Mouse (Mus musculus) limb, embryonic 12.5 days (tissue): Measurements from ENCODE around the gene Upb1. TPM values are rescaled to one million over a fixed set of nuclear protein-coding genes. Genes with fewer than 3 reads are reported as not detected.

ENCODE experiments used
- ATAC-seq: fragments of 200-750 bp; cut with Nextera tagmentation; 2 replicates; pipeline ENCODE4 v1.8.0; 2017; ENCODE audit warnings: low read depth, moderate TSS enrichment; ENCODE audit not compliant: insufficient number of reproducible peaks, insufficient read depth, low FRiP score, low TSS enrichment
- H3K27ac ChIP-seq: fragments of 300-500 bp; sonication (generic); 2 replicates; pipeline ENCODE4 v1.5.1; 2016; ENCODE audit warnings: mild to moderate bottlenecking, moderate library complexity
- H3K27me3 ChIP-seq: fragments of 300-500 bp; sonication (generic); 2 replicates; pipeline ENCODE4 v1.6.1; 2016; ENCODE audit warnings: mild to moderate bottlenecking, moderate library complexity
- H3K36me3 ChIP-seq: fragments of 300-500 bp; sonication (generic); 2 replicates; pipeline ENCODE4 v1.6.1; 2016; ENCODE audit warnings: mild to moderate bottlenecking, moderate library complexity
- H3K4me1 ChIP-seq: fragments of 300-500 bp; sonication (generic); replicated peaks from 2 replicates; pipeline ENCODE4 v1.6.1; 2016
- H3K4me2 ChIP-seq: fragments of 300-500 bp; sonication (generic); 2 replicates; pipeline ENCODE4 v1.6.1; 2016; ENCODE audit warnings: mild to moderate bottlenecking, moderate library complexity
- H3K4me3 ChIP-seq: fragments of 300-500 bp; sonication (generic); replicated peaks from 2 replicates; pipeline ENCODE4 v1.5.1; 2016; ENCODE audit warnings: mild to moderate bottlenecking
- H3K9ac ChIP-seq: fragments of 300-500 bp; sonication (generic); replicated peaks from 2 replicates; pipeline ENCODE4 v1.6.1; 2016; ENCODE audit warnings: mild to moderate bottlenecking, moderate library complexity
- H3K9me3 ChIP-seq: fragments of 300-500 bp; sonication (generic); 2 replicates; pipeline ENCODE4 v1.6.1; 2016; ENCODE audit warnings: mild to moderate bottlenecking, moderate library complexity
- WGBS: fragments of 180-500 bp; shearing (Covaris S2); methylation state at CpG from one replicate; pipeline ENCODE4 v1.1.7; 2016; 5-methylcytosine and 5-hydroxymethylcytosine counted together
- polyA plus RNA-seq: library from polyadenylated mRNA; unstranded; fragments of >200 nt; fragmentation: Nextera tagmentation; extraction: Ambion mirVana; gene quantifications from 2 replicates; pipeline ENCODE4 v1.2.1, GENCODE M21; 2016

Gene Upb1
- polyA plus RNA-seq, 1 experiment from 2014 or later: 0.24 TPM

- ATAC-seq: no peak
- 80% methylated on average over 6 of the region's 6 CpGs for WGBS
- no peaks in the 10 kb centered on the region for H3K36me3 ChIP-seq
- H3K27ac ChIP-seq: no peak overlapping the region
- no peaks in the 10 kb centered on the region for H3K9me3 ChIP-seq
- no peaks in the 10 kb centered on the region for H3K4me1 ChIP-seq
- no peak overlapping the region for H3K4me3 ChIP-seq
- no peaks in the 10 kb centered on the region for H3K27me3 ChIP-seq
- no peak overlapping the region for H3K9ac ChIP-seq
- no peak overlapping the region for H3K4me2 ChIP-seq
These were observed 83.2 kb downstream of the Upb1 start for GRCm38 (mm10) chr10:75484066-75484465.

- no peaks in the 10 kb centered on the region for H3K4me1 ChIP-seq
- H3K27ac ChIP-seq: no peak overlapping the region
- no peak overlapping the region for H3K4me3 ChIP-seq
- no peaks in the 10 kb centered on the region for H3K36me3 ChIP-seq
- no peaks in the 10 kb centered on the region for H3K9me3 ChIP-seq
- no peak for ATAC-seq
- H3K4me2 ChIP-seq: no peak overlapping the region
- 74% methylated on average over 6 of the region's 6 CpGs for WGBS
- no peak overlapping the region for H3K9ac ChIP-seq
- no peaks in the 10 kb centered on the region for H3K27me3 ChIP-seq
These were observed 83.9 kb downstream of the Upb1 start for GRCm38 (mm10) chr10:75484767-75485166.

GRCm38 (mm10) chr10:75486086-75486979 lies 85.4 kb downstream of the Upb1 start:
- Histone ChIP-seq H3K27me3 (no peaks in the 10 kb centered on the region), H3K36me3 (no peaks in the 10 kb centered on the region), H3K4me1 (no peaks in the 10 kb centered on the region), H3K4me2 (no peak overlapping the region), H3K4me3 (no peak overlapping the region), H3K27ac (no peak overlapping the region), H3K9ac (no peak overlapping the region), H3K9me3 (no peaks in the 10 kb centered on the region)
- ATAC-seq: no peak
- 55% methylated on average over 9 of the region's 9 CpGs for WGBS

GRCm38 (mm10) chr10:75487131-75487530 lies 86.2 kb downstream of the Upb1 start:
- no peak for ATAC-seq
- Histone ChIP-seq H3K4me2 (no peak overlapping the region), H3K4me3 (no peak overlapping the region), H3K27ac (no peak overlapping the region), H3K36me3 (no peaks in the 10 kb centered on the region), H3K4me1 (no peaks in the 10 kb centered on the region), H3K9ac (no peak overlapping the region), H3K9me3 (no peaks in the 10 kb centered on the region), H3K27me3 (no peaks in the 10 kb centered on the region)
- 70% methylated on average over 3 of the region's 3 CpGs for WGBS

- no peaks in the 10 kb centered on the region for H3K36me3 ChIP-seq
- H3K4me1 ChIP-seq: no peaks in the 10 kb centered on the region
- H3K27me3 ChIP-seq: no peaks in the 10 kb centered on the region
- no peak overlapping the region for H3K9ac ChIP-seq
- no peak overlapping the region for H3K4me3 ChIP-seq
- H3K9me3 ChIP-seq: no peaks in the 10 kb centered on the region
- WGBS: 65% methylated on average over 2 of the region's 2 CpGs
- no peak overlapping the region for H3K27ac ChIP-seq
- ATAC-seq: no peak
- no peak overlapping the region for H3K4me2 ChIP-seq
These were observed 88.6 kb downstream of the Upb1 start for GRCm38 (mm10) chr10:75489522-75489921.

GRCm38 (mm10) chr10:75490731-75491130 lies 89.8 kb downstream of the Upb1 start:
- Histone ChIP-seq H3K9me3 (no peaks in the 10 kb centered on the region), H3K27me3 (no peaks in the 10 kb centered on the region), H3K9ac (no peak overlapping the region), H3K4me3 (no peak overlapping the region), H3K4me2 (no peak overlapping the region), H3K27ac (no peak overlapping the region), H3K4me1 (no peaks in the 10 kb centered on the region), H3K36me3 (no peaks in the 10 kb centered on the region)
- no peak for ATAC-seq
- WGBS: 81% methylated on average over 2 of the region's 2 CpGs

Other genes starting within 250 kb of the Upb1 start
- gene Specc1l, start 189.0 kb upstream of the Upb1 start, polyA plus RNA-seq: 49.8 and 50.8 TPM in 2 replicates
- gene Adora2a, start 84.2 kb upstream of the Upb1 start, polyA plus RNA-seq: 1.7 and 2.2 TPM in 2 replicates
- gene Snrpd3, start 116.4 kb downstream of the Upb1 start, polyA plus RNA-seq: 179 and 203 TPM in 2 replicates
- gene Gucd1, start 116.9 kb downstream of the Upb1 start, polyA plus RNA-seq: 24.0 and 30.0 TPM in 2 replicates
- 0.93 and 1.3 TPM in 2 replicates for gene Lrrc75b, start 159.2 kb downstream of the Upb1 start, polyA plus RNA-seq
- gene Ggt1, start 160.5 kb downstream of the Upb1 start, polyA plus RNA-seq: 0.79 and 0.88 TPM in 2 replicates
- 0.70 and 1.1 TPM in 2 replicates for gene Ggt5, start 188.2 kb downstream of the Upb1 start, polyA plus RNA-seq
- gene Susd2, start 242.9 kb downstream of the Upb1 start, polyA plus RNA-seq: 1.5 and 2.2 TPM in 2 replicates